Mouse (Mus musculus): ENCODE measurements around the gene Srebf1. TPM values are rescaled to one million over a fixed set of nuclear protein-coding genes. Genes with fewer than 3 reads are reported as not detected.

The Srebf1 gene
- polyA plus RNA-seq, 1 experiment from 2014 or later: 53.5 TPM

DNA sequence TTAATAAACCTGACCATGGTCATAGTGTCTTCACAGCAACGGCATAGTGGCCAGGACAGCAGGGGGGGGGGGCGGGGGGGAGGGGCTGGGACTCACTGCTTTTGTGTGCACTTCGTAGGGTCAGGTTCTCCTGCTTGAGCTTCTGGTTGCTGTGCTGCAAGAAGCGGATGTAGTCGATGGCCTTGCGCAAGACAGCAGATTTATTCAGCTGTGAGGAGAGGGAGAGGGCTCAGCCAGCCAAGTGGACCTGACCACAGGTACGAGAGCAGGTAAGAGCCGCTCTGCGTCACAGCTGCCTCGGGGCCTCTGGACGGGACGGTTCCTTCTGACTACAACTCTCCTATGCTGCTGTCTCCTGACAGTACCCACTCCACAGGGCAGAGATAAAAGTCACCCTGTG lies 17.4 kb downstream of the Srebf1 start:
- H3K27me3 ChIP-seq: no peaks in the 10 kb centered on the region
- no peak overlapping the region for H3K9ac ChIP-seq
- ATAC-seq (ENCODE audit: insufficient read depth): no peak
- peaks cover 68% of the 10 kb centered on the region for H3K4me1 ChIP-seq (replicated peaks)
- H3K27ac ChIP-seq (replicated peaks): 0 out of 2 replicates have a peak overlapping the region, but pooled peaks have one; percentile 29
- H3K36me3 ChIP-seq (replicated peaks): peaks cover 75% of the 10 kb centered on the region
- H3K4me3 ChIP-seq (replicated peaks): no peak overlapping the region
- H3K4me2 ChIP-seq: no peak overlapping the region
- 75% methylated on average over 12 of the region's 12 CpGs for WGBS (ENCODE audit: insufficient replicate concordance)
- no peaks in the 10 kb centered on the region for H3K9me3 ChIP-seq (replicated peaks)

DNA sequence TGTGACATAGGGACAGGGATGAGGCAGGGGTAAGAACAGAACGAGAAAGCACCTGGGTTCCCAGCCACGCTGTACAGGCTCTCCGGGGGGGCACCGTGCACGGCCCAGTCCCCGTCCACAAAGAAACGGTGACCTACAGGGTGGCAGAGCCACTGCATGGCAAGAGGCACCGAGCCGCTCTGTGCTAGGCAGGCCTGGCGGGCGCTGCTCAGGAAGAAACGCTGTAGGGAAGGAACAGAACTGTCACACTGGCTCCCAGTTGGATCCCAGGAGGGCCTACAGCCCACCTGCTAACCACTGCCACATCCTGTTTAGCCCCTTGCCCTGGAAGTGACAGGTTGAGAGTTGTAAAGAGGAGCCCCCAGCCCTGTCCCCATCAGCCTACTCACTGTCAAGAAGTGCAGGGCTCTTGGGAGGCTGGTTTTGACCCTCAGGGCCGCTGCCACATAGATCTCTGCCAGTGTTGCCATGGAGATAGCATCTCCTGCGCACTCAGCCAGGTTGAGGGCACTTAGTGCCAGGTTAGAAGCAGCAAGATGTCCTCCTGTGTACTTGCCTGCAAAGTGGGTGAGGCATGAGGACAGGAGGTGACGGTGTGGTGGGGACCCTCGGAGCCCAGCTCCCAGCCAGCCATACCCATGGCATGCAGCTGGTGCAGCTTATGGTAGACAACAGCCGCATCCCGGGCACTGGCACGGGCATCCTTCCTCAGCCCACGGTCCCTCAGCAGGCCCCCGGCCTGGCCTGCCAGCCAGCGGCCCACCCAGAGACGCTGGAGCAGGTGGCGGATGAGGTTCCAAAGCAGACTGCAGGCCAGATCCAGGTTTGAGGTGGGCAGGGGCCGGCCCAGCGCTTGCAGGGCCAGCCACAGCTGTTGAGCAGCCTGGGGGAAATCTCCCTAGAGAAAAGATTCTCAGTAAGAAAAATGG lies 19.4 kb downstream of the Srebf1 start:
- Histone ChIP-seq H3K4me3 (replicated peaks) (no peak overlapping the region), H3K27me3 (no peaks in the 10 kb centered on the region), H3K27ac (replicated peaks) (no peak overlapping the region), H3K9me3 (replicated peaks) (no peaks in the 10 kb centered on the region), H3K36me3 (replicated peaks) (peaks cover 94% of the 10 kb centered on the region), H3K4me2 (no peak overlapping the region), H3K4me1 (replicated peaks) (peaks cover 51% of the 10 kb centered on the region), H3K9ac (no peak overlapping the region)
- 86% methylated on average over 26 of the region's 26 CpGs for WGBS (ENCODE audit: insufficient replicate concordance)
- ATAC-seq (ENCODE audit: insufficient read depth): no peak

DNA sequence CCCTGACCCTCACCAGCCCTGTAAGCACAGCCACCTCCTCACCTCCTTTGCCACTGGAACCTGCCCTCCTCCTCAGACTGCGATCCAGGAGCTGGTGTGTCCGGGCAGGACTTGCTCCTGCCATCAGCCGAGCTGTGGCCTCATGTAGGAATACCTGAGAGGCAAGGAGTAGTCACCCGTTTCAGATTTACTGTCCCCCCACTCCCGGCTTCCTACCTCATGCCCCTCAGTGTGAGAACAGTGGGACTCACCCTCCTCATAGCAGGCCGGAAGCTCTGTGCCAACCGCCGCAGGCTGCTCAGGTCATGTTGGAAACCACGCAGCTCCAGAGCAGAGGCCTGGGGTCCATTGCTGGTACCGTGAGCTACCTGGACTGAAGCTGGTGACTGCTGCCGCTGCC lies 22.0 kb downstream of the Srebf1 start:
- WGBS (ENCODE audit: insufficient replicate concordance): 84% methylated on average over 11 of the region's 11 CpGs

GRCm38 (mm10) chr11:60199702-60200184 lies 22.6 kb downstream of the Srebf1 start:
- no peak overlapping the region for H3K4me2 ChIP-seq
- peaks cover 81% of the 10 kb centered on the region for H3K36me3 ChIP-seq (replicated peaks)
- no peak overlapping the region for H3K9ac ChIP-seq
- no peaks in the 10 kb centered on the region for H3K27me3 ChIP-seq
- peak; percentile 53 for ATAC-seq (ENCODE audit: insufficient read depth)
- 20% methylated on average over 18 of the region's 18 CpGs for WGBS (ENCODE audit: insufficient replicate concordance)
- peaks cover 29% of the 10 kb centered on the region for H3K4me1 ChIP-seq (replicated peaks)
- no peaks in the 10 kb centered on the region for H3K9me3 ChIP-seq (replicated peaks)
- no peak overlapping the region for H3K27ac ChIP-seq (replicated peaks)
- no peak overlapping the region for H3K4me3 ChIP-seq (replicated peaks)

More for the DNA sequence above, 22.0 kb downstream of the Srebf1 start:
- H3K9ac ChIP-seq: no peak overlapping the region
- no peak for ATAC-seq (ENCODE audit: insufficient read depth)
- 0 out of 2 replicates have a peak overlapping the region, but pooled peaks have one; percentile 19 for H3K27ac ChIP-seq (replicated peaks)
- no peaks in the 10 kb centered on the region for H3K9me3 ChIP-seq (replicated peaks)
- peaks cover 82% of the 10 kb centered on the region for H3K36me3 ChIP-seq (replicated peaks)
- no peaks in the 10 kb centered on the region for H3K27me3 ChIP-seq
- no peak overlapping the region for H3K4me2 ChIP-seq
- H3K4me1 ChIP-seq (replicated peaks): peaks cover 34% of the 10 kb centered on the region
- H3K4me3 ChIP-seq (replicated peaks): no peak overlapping the region

DNA sequence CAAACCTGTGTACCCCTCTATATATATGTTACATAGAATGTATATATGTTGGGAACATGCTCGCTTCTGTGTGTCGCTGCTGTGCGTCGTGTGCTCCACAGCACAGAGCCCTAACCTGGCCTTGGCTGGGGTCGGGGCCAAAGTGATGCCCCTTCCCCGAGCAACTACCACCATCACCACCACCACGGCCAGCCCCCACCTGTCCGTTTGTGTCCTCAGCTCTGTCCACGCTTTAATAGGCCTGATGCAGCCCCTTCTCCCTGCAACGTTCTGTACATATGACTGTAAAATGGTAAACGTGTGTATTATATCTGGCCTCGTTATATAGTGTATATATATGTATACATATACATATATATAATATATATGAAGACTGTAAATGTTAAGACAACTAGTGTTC lies 23.7 kb downstream of the Srebf1 start:
- Histone ChIP-seq H3K27ac (replicated peaks) (no peak overlapping the region), H3K4me3 (replicated peaks) (no peak overlapping the region), H3K4me1 (replicated peaks) (peaks cover 18% of the 10 kb centered on the region), H3K4me2 (no peak overlapping the region), H3K9me3 (replicated peaks) (no peaks in the 10 kb centered on the region), H3K27me3 (no peaks in the 10 kb centered on the region), H3K9ac (no peak overlapping the region), H3K36me3 (replicated peaks) (peaks cover 75% of the 10 kb centered on the region)
- 81% methylated on average over 12 of the region's 12 CpGs for WGBS (ENCODE audit: insufficient replicate concordance)
- ATAC-seq (ENCODE audit: insufficient read depth): no peak

GRCm38 (mm10) chr11:60197998-60198619 lies 24.3 kb downstream of the Srebf1 start:
- Histone ChIP-seq H3K9me3 (replicated peaks) (no peaks in the 10 kb centered on the region), H3K27me3 (no peaks in the 10 kb centered on the region), H3K4me3 (replicated peaks) (no peak overlapping the region), H3K27ac (replicated peaks) (no peak overlapping the region), H3K36me3 (replicated peaks) (peaks cover 70% of the 10 kb centered on the region), H3K4me1 (replicated peaks) (peaks cover 18% of the 10 kb centered on the region), H3K9ac (no peak overlapping the region), H3K4me2 (no peak overlapping the region)
- WGBS (ENCODE audit: insufficient replicate concordance): 79% methylated on average over 24 of the region's 24 CpGs
- ATAC-seq (ENCODE audit: insufficient read depth): no peak

- no peaks in the 10 kb centered on the region for H3K27me3 ChIP-seq
- peaks cover 52% of the 10 kb centered on the region for H3K36me3 ChIP-seq (replicated peaks)
- 75% methylated on average over 5 of the region's 5 CpGs for WGBS (ENCODE audit: insufficient replicate concordance)
- H3K4me3 ChIP-seq (replicated peaks): no peak overlapping the region
- no peaks in the 10 kb centered on the region for H3K9me3 ChIP-seq (replicated peaks)
- H3K27ac ChIP-seq (replicated peaks): no peak overlapping the region
- H3K4me2 ChIP-seq: no peak overlapping the region
- ATAC-seq (ENCODE audit: insufficient read depth): no peak
- no peak overlapping the region for H3K9ac ChIP-seq
- peaks cover 22% of the 10 kb centered on the region for H3K4me1 ChIP-seq (replicated peaks)
Observed at GRCm38 (mm10) chr11:60196344-60196743, 26.0 kb downstream of the Srebf1 start.

- H3K9ac ChIP-seq: no peak overlapping the region
- no peaks in the 10 kb centered on the region for H3K9me3 ChIP-seq (replicated peaks)
- H3K27ac ChIP-seq (replicated peaks): no peak overlapping the region
- no peak overlapping the region for H3K4me2 ChIP-seq
- H3K36me3 ChIP-seq (replicated peaks): peaks cover 46% of the 10 kb centered on the region
- H3K27me3 ChIP-seq: no peaks in the 10 kb centered on the region
- no peak overlapping the region for H3K4me3 ChIP-seq (replicated peaks)
- ATAC-seq (ENCODE audit: insufficient read depth): no peak
- peaks cover 17% of the 10 kb centered on the region for H3K4me1 ChIP-seq (replicated peaks)
Observed at GRCm38 (mm10) chr11:60195108-60195507, 27.3 kb downstream of the Srebf1 start.

- Histone ChIP-seq H3K4me3 (replicated peaks) (no peak overlapping the region), H3K27me3 (no peaks in the 10 kb centered on the region), H3K36me3 (replicated peaks) (peaks cover 47% of the 10 kb centered on the region), H3K9ac (no peak overlapping the region), H3K27ac (replicated peaks) (no peak overlapping the region), H3K9me3 (replicated peaks) (no peaks in the 10 kb centered on the region), H3K4me2 (no peak overlapping the region), H3K4me1 (replicated peaks) (peaks cover 13% of the 10 kb centered on the region; the same call in 1 of the 2 replicates)
- no peak for ATAC-seq (ENCODE audit: insufficient read depth)
- 73% methylated on average over 4 of the region's 4 CpGs for WGBS (ENCODE audit: insufficient replicate concordance)
Observed at GRCm38 (mm10) chr11:60193556-60193955, 28.8 kb downstream of the Srebf1 start.

DNA sequence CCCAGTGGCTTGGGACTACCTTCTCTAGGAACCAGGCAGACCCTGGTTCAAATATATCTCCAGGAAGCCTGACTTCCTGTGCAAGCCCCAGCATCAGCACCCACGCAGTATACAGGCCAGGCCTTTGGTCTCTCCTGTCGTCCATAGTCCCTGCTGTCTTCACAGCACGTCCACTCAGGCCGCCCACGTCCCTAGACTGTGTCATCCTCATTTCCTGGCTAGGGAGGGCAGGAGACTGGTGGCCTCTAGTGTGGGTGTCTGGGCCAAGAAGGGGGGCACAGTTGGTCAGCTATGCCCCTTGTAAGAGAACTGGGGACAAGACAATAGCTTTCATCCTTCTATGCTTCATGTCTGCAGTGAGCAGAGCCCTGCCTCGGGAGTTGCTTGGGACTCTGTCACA lies 29.8 kb downstream of the Srebf1 start:
- Histone ChIP-seq H3K4me3 (replicated peaks) (no peak overlapping the region), H3K27ac (replicated peaks) (no peak overlapping the region), H3K27me3 (no peaks in the 10 kb centered on the region), H3K9ac (no peak overlapping the region), H3K9me3 (replicated peaks) (no peaks in the 10 kb centered on the region), H3K4me1 (replicated peaks) (peaks cover 13% of the 10 kb centered on the region; the same call in 1 of the 2 replicates), H3K4me2 (no peak overlapping the region), H3K36me3 (replicated peaks) (peaks cover 47% of the 10 kb centered on the region)
- WGBS (ENCODE audit: insufficient replicate concordance): 48% methylated on average over 6 of the region's 6 CpGs
- ATAC-seq (ENCODE audit: insufficient read depth): no peak

- peaks cover 61% of the 10 kb centered on the region for H3K36me3 ChIP-seq (replicated peaks)
- no peak overlapping the region for H3K4me3 ChIP-seq (replicated peaks)
- peaks cover 17% of the 10 kb centered on the region for H3K4me1 ChIP-seq (replicated peaks)
- no peaks in the 10 kb centered on the region for H3K9me3 ChIP-seq (replicated peaks)
- no peak overlapping the region for H3K27ac ChIP-seq (replicated peaks)
- no peak overlapping the region for H3K4me2 ChIP-seq
- no peak for ATAC-seq (ENCODE audit: insufficient read depth)
- no peaks in the 10 kb centered on the region for H3K27me3 ChIP-seq
- H3K9ac ChIP-seq: no peak overlapping the region
- WGBS (ENCODE audit: insufficient replicate concordance): 82% methylated on average over 17 of the region's 17 CpGs
Observed at GRCm38 (mm10) chr11:60190055-60190641, 32.2 kb downstream of the Srebf1 start.
